Mouse (Mus musculus) kidney, adult 9 months (tissue): ENCODE data around the gene Tnr.

Experiments
- DNase-seq: peaks from one replicate; pipeline ENCODE4 v3.0.0; 2022

Tnr gene

GRCm38 (mm10) chr1:159811805-159812204 is 288.2 kb downstream of the Tnr start:
- DNase-seq = no peak

DNA sequence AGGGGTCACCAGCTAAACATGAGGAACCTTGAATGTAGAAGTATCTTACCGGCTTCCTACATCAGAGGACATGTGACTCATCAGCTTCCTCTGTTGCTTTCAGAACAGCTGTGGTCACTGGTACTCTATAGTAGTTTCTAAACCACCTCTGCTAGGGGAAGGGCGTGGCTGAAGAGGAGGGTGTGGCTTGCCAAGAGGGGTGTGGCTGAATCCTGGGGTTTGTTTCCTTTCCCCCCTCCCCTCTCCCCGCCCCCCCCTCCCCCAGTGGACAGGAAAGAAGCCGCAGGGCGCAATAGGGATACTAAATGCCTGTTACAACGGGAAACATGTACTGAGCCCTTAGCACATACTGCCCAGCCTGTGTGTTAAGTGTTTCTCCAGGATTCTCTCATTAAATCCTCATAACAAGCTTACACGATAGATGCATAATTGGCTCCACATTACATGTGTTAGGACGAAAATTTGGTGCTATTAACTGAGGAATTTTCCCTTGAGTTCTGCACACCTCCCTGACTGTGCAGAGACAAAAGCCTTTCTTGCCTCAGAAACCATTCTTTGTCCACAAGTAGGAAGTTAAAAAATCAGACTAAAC is 289.3 kb downstream of the Tnr start:
- DNase-seq = peak; percentile 4

DNA sequence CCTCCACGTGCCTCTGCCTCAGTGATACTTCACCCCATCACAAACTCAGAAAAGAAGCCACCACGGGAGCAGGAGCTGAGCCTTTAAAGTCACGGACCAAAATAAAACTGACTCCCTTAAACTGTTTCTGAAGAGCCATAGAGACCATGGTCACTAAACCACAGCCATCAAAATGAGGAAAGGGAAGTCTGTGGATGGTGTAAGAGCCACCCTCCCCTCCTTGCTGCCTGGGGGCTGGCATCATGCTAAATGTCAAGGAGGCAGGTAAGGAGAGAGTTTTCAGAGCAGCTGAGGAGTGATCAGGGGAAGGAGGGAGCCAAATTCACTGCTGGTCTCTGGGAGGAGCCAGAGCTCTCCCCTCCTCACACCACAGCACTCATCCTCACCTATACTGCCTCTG is 290.8 kb downstream of the Tnr start:
- no peak for DNase-seq

DNA sequence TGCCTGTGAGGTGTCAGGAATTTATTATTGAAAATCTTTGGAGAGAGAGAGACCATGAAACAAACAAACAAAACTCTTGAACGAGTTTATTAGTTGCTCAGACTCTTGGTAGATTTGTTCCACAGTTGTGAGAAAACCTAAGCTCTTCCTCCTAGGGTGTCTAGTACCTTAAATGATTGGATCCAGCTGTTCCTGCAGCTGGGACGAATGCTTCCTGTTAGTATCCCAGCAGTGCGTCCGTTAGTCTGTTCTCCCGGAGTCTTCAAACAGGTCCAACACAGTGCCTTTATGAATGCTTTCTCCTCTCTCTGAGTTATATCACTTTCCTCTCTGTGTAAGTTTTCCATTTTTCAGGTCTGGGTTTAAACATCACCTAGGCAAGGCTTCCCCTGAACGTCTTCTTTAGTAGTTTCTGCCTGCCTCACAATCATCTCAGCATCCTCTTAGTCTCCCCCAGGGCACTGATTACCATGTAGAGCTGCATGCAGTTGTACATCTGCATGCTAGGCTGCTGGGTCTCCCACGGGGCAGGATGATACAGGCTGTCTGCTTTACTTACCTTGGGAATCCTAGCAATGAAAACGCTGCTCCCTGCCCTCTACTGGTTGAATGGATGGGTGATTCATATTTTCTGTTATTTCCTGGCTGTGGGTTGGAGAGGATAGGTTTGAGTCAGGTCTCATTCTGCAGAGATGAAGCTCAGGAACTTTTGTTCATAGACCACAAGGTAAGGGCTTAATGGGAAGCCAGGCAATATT is 293.2 kb downstream of the Tnr start:
- DNase-seq = no peak

GRCm38 (mm10) chr1:159819511-159819910 is 295.9 kb downstream of the Tnr start:
- DNase-seq = no peak

GRCm38 (mm10) chr1:159822416-159822815 is 298.8 kb downstream of the Tnr start:
- no peak for DNase-seq

- DNase-seq = no peak
Measured at GRCm38 (mm10) chr1:159828531-159828930, 305.0 kb downstream of the Tnr start.

- no peak for DNase-seq
Measured at GRCm38 (mm10) chr1:159833165-159833564, 309.6 kb downstream of the Tnr start.

DNA sequence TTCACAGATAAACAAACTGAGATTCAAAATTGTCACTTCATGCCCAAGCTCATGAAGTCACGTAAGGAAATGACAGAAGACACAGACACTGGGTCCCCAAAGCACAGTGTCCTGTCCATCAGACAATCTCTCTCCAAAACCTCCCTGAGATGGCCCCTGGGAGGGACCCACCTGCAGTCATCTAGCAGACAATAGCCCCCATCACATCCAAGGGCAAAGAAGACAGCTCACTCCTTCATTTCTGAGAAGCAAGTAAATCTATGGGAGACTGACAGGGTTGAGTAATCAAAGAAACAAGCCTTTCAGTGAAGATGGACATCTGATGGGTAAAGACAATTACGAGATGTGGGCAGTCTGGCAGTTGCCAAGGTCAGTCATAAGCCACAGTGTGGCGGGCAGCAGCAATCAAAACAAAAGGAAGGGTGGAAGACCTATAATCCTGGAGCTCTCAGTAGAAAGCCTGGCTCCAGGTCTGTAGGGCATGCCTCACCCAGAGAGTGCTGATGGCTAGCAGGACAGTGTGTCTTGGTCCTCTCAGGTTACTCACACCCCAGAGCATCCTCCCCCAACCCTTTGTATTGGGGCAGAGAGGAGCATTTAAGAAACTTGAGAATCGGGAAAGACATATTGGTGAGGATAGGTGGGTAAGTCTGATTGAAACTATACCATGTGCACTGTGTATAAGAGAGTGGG is 310.2 kb downstream of the Tnr start:
- no peak for DNase-seq

DNA sequence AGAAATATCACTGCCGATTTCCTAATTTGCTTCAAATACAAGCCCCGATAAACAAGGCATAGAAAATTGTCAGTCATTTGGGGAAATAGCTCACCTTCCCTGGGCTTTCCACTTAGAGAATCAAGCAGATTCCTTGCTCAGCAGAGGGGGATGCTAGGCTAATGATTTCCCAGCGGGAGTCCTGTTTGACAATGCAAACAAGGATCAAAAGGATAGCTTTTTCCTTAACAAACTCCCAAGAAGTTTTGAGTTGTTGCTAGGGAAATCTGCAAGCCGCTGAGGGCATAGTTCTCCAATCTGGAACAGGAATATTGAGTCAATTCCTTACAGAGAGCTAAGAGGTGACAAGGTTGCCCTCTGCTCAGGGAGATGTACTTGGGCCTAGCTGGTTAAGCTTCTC is 311.6 kb downstream of the Tnr start:
- no peak for DNase-seq

DNA sequence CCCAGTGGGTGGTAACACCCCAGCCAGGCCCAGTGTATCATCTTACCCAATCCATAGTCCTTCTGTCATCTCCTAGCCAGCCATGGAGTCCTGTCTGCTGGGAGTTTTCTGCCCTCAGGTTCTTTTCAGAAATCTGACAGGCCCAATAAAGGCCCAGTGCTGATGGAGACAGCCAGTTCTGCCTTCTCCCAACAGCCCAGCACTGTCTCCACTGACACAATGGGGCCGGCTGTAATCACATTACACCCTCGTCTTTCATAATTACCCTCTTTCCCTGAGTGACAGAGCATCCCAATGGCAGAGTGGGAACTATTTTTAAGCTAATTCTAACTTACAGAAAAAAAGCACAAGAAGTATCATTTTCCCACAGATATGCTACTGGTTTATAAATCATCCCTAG is 316.8 kb downstream of the Tnr start:
- no peak for DNase-seq

- no peak for DNase-seq
Measured at GRCm38 (mm10) chr1:159842876-159843275, 319.3 kb downstream of the Tnr start.

- DNase-seq = no peak
Measured at GRCm38 (mm10) chr1:159852088-159852487, 328.5 kb downstream of the Tnr start.

- DNase-seq = no peak
Measured at GRCm38 (mm10) chr1:159854261-159854660, 330.7 kb downstream of the Tnr start.

- no peak for DNase-seq
Measured at GRCm38 (mm10) chr1:159861782-159862474, 338.4 kb downstream of the Tnr start.

- DNase-seq = no peak
Measured at GRCm38 (mm10) chr1:159865696-159866095, 342.1 kb downstream of the Tnr start.

- DNase-seq = no peak
Measured at GRCm38 (mm10) chr1:159869619-159870441, 346.3 kb downstream of the Tnr start.

DNA sequence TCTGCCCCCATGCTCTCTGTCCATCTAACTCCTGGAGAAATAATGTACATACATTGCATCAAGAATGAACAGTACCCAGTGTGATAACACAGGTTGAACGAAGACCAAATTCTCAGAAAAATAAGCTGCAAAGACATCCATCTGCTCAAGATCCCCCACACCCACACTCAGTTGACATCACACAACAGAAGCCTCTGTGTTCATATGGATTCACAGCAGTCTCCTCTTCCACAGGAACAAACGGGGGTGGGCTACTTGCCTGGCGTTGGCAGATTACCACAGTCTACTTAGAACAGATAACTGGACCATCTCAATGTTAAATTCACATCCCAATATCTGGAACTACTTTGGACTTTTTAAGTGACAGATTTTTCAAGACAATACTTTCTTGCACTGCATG is 349.3 kb downstream of the Tnr start:
- DNase-seq = no peak

DNA sequence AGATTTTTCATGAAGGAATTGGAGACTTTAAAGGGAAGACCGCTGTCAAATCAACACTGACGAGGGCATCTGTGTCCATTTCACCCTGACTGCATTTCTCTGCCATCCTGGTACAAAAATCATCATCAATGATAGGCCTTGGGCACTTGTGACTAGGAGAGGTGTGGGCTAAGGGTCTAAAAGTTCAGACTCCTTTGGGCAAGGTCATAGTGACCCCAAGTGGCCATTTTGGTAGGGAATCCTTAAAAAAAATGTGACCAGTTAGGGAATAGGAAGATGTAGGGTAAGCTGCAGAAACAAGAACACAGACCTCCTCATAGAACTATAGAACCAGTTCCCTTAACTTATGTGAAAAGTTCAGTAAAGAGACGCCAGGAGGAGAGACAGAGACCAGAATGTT is 355.1 kb downstream of the Tnr start:
- no peak for DNase-seq

DNA sequence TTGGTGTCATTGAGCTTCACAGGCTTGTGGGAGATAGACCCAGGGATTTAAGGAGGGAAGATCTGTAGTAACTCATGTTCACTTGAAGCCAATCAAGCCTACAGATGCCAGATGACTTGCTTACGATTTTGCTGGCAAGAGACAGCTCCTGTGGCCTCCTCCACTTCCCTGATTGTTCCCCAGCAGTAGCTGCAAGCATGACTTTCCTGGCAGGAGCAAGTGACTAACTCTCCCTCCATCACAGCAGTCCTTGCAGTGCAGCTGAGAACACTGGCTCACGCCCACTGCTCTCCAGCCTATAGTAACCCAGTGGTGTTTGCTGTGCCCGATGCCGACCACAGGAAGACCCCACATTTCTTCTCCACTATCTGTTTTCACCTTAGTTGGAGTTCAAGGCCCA is 356.3 kb downstream of the Tnr start:
- no peak for DNase-seq

GRCm38 (mm10) chr1:159885476-159885875 is 361.9 kb downstream of the Tnr start:
- DNase-seq = no peak

- DNase-seq = no peak
Measured at GRCm38 (mm10) chr1:159888611-159889010, 365.0 kb downstream of the Tnr start.
